Mouse (Mus musculus) fibroblast of lung, adult 2 months (primary cell): ENCODE results near the gene Fahd2a.

Experiments
- DNase-seq: peaks from one replicate; pipeline ENCODE4 v3.0.0-alpha.2; 2011; ENCODE audit warnings: low read depth

Fahd2a gene

GRCm38 (mm10) chr2:127430238-127430637 is 14.1 kb downstream of the Fahd2a start:
- DNase-seq, result no peak

GRCm38 (mm10) chr2:127424977-127425376 is 19.4 kb downstream of the Fahd2a start, which contains the start of gene Gpat2:
Gene Gpat2 (plus strand): TSS chr2:127425199.
- DNase-seq, result no peak

- no peak for DNase-seq
Observed at GRCm38 (mm10) chr2:127418266-127418970, 25.9 kb downstream of the Fahd2a start.

GRCm38 (mm10) chr2:127416706-127417105 is 27.7 kb downstream of the Fahd2a start:
- DNase-seq, result no peak

DNA sequence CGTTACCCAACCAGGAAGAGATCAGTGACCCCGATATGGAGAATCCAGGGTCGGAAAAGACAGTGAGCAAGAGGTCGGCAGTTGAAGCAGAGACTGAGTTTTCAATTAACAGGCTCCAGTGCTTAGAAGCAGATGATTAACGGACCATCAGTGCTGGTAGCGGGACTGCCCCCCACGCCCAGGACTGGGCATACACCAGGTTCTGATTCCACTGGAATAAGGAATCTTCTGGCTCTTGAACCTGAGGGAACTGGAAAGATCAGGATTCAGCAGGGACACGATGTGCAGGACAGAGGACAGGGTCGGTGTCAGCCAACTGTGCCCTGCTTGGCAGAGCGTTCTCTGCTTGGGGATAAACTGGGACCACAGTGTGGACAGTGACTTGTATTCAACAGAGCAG is 28.6 kb downstream of the Fahd2a start:
- DNase-seq, result no peak

DNA sequence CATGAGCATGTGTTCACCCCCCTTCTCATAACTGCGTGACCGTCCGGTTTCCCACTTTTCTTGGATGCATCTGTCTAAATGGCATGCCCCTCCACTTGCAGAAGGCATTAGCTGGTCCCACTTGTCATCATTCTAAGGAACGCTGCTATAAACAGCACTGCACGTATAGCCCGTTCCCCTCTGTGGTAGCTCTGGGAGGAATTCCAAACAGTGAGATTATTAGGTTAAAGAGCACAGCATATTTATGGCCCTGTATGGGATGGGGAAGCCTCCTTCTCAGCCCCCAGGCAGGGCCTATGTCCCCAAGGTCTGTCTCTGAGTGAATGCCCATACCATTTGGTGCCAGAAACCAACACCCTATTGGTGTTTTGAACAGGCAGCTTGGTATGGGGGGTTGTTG is 33.2 kb downstream of the Fahd2a start:
- DNase-seq, result no peak

- no peak for DNase-seq
Observed at GRCm38 (mm10) chr2:127398738-127399137, 45.6 kb downstream of the Fahd2a start.

DNA sequence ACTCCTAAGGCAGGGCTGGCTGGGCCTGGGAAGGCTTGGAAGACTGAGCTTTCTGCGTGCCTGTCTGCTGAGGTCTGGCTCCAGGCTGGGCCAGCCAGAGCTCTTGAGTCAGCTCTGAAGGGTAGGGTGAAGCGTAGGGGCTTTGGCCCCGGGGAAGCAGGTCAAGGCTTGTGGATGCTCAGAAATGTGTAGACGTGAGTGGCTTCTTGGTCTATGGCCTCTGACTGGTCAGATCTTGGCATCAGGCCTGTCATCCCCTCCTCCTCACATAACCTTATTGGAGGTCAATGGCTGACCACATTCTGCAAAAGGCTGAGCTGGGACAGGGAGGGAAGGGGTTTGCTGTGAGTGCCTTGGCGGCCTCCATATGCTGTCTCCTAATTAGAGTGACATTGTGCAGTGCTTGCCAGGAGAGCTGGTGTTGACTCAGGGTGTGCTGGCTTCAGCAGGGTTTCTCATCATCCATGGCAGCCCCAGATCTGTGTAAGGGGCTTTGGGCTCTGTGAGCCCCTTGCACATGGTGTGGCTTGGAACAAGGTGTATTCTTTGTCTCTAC is 49.7 kb downstream of the Fahd2a start:
- DNase-seq, result peak; percentile 8

DNA sequence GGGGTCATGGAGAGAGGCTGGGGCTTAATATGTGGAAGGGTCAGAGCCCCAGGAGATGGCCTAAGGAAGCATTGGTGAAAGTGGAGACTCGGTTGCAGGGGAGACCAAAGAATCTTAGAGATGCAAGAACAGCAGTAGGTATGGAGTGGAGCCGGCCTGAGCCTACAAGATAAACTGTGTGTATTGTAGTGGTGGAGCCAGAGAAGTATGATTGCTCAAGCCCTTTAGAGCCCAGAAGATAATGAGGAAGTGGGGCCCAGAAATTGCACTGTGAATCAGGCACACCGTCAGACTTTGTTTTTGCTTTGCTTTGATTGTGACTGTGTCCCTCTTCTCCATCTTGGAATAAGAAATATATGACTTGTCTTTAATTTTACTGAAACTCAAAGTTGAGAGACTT is 53.0 kb downstream of the Fahd2a start:
- no peak for DNase-seq

DNA sequence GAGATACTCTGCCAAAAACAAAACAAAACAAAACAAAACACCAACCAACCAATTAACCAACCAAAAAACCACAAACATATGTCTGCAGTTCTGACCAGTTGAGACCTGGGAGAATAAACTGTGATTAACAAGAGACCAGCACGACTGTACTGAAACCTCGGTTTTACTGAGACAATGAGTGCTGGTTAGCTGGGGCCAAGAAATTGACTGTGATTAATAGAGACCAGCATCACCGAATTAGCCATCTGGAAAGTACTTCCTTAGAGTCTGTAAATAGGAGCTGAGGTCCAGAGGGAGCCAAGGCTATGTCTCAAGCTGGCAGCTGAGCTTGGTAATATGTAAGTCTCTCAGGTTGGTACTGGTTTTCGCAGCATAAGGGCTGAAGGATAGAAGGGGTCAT is 53.5 kb downstream of the Fahd2a start:
- no peak for DNase-seq

GRCm38 (mm10) chr2:127390352-127390751 is 54.0 kb downstream of the Fahd2a start:
- DNase-seq, result no peak

- DNase-seq, result no peak
Observed at GRCm38 (mm10) chr2:127387521-127387920, 56.8 kb downstream of the Fahd2a start.
